Mouse (Mus musculus): Measurements from ENCODE around the gene Ldlrad3. TPM values are rescaled to one million over a fixed set of nuclear protein-coding genes. Genes with fewer than 3 reads are reported as not detected.
A peak's percentile ranks its signal among the peaks of the same experiment; 100 is the strongest.

Ldlrad3 gene
- total and polyA plus RNA-seq, 3 experiments: 3.5 to 6.1 TPM; not detected in 1

DNA sequence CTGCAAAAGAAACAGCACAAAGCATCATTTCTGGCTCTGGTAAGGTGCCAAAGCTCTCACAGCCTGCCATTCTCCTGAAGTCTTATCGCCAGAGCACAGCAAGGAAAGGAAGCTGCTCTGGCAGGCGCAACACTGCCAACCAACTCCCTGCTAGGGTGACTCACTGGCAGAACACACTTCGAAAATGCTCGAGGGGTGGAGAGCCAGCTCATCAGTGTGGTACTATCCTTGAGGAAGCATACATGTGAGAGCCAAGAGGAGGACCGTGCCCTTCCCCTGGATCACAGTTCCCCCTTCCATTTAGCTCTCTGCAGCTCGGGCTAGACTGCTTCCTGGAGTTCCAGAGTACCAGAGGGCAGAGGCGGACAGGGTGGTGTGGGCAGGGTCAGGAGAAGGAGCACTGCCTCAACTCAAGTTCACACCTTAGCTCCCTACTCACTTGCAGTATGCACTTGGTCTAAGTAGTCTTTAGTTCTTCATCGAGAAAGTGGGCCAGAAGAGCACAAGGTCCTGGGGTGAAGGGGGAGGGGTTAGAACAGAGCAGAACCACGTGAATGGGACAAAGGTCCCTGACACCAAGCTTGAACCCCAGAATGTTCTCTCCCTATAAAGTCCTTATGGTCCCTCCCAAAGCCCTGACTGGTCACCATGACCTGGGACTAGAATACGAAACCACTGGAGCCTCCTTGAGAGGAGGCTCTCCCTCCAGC is 133.1 kb downstream of the Ldlrad3 start:
- peaks cover 0 to 12% of the 10 kb centered on the region in 2 experiments; a peak in 2 of 4 replicates for H3K4me1 ChIP-seq (ENCODE audit: control insufficient read depth in 1 of 2, insufficient read depth in 2 of 2, low read length in 2 of 2)
- peaks cover 0 to 3% of the 10 kb centered on the region in 2 experiments; a peak in 1 of 4 replicates for H3K36me3 ChIP-seq (ENCODE audit: control insufficient read depth in 1 of 2, insufficient read depth in 2 of 2, low read length in 2 of 2)
- peak; percentile 90 for DNase-seq (ENCODE audit: low read depth, low spot score)
- H3K27me3 ChIP-seq (ENCODE audit: control insufficient read depth in 1 of 2, insufficient read depth in 2 of 2, low read length in 2 of 2): no peaks in the 10 kb centered on the region
- H3K27ac ChIP-seq (ENCODE audit: control insufficient read depth, low read depth, low read length): peak overlapping the region; percentile 48
- no peak overlapping the region for H3K4me3 ChIP-seq (ENCODE audit: control insufficient read depth in 1 of 2, insufficient read depth in 1 of 2, low read depth in 2 of 2, low read length in 2 of 2)
- H3K9me3 ChIP-seq (replicated peaks; ENCODE audit: insufficient read depth, low read length): no peaks in the 10 kb centered on the region
- H3K9ac ChIP-seq (ENCODE audit: control insufficient read depth, low read depth, low read length, poor library complexity, severe bottlenecking): no peak overlapping the region
- TF ChIP-seq MXI1 (IDR thresholded peaks at IDR 0.05; ENCODE audit: low read depth, low read length): no peak; the same call in 1 of the 2 replicates
- no peak for TF ChIP-seq MYB (IDR thresholded peaks at IDR 0.05; ENCODE audit: low read depth, low read length)
- no peak for TF ChIP-seq RCOR1 (IDR thresholded peaks at IDR 0.05; ENCODE audit: low read depth, low read length)
- TF ChIP-seq MYC (IDR thresholded peaks at IDR 0.05; ENCODE audit: low read depth, low read length): 0 out of 2 replicates have a peak, but pooled peaks have one; percentile 25
- no peak for TF ChIP-seq ZC3H11A (IDR thresholded peaks at IDR 0.05; ENCODE audit: low read depth, low read length)
- peak; percentile 85 for TF ChIP-seq TAL1 (IDR thresholded peaks at IDR 0.05; ENCODE audit: low read length)
- TF ChIP-seq ETS1 (IDR thresholded peaks at IDR 0.05; ENCODE audit: low read depth, low read length): peak; percentile 64
- peak; percentile 71 to 74 for TF ChIP-seq EP300 (IDR thresholded peaks at IDR 0.05; ENCODE audit: low read depth in 1 of 2, low read length in 2 of 2)
- peak; percentile 74 for TF ChIP-seq GATA1 (IDR thresholded peaks at IDR 0.05; ENCODE audit: low read depth, low read length)
- 0 out of 2 replicates have a peak, but pooled peaks have one; percentile 21 for TF ChIP-seq SIN3A (IDR thresholded peaks at IDR 0.05; ENCODE audit: low read length)
- 0 out of 2 replicates have a peak, but pooled peaks have one; percentile 32 for TF ChIP-seq TBP (IDR thresholded peaks at IDR 0.05; ENCODE audit: low read depth, low read length)
- no peak for TF ChIP-seq HCFC1 (IDR thresholded peaks at IDR 0.05; ENCODE audit: low read depth, low read length)
- TF ChIP-seq NRF1 (IDR thresholded peaks at IDR 0.05; ENCODE audit: insufficient read depth, low read depth, low read length, poor library complexity, severe bottlenecking): 0 out of 2 replicates have a peak, but pooled peaks have one; percentile 33
- TF ChIP-seq TCF12 (IDR thresholded peaks at IDR 0.05; ENCODE audit: low read depth, low read length): peak; percentile 75
- no peak for TF ChIP-seq BHLHE40 (IDR thresholded peaks at IDR 0.05; ENCODE audit: borderline replicate concordance, low read depth, low read length)
- no peak for TF ChIP-seq ZMIZ1 (IDR thresholded peaks at IDR 0.05; ENCODE audit: low read depth, low read length)
- no peaks in the 10 kb centered on the region for H3K79me2 ChIP-seq (ENCODE audit: control insufficient read depth, insufficient read depth, low read length, poor library complexity)

DNA sequence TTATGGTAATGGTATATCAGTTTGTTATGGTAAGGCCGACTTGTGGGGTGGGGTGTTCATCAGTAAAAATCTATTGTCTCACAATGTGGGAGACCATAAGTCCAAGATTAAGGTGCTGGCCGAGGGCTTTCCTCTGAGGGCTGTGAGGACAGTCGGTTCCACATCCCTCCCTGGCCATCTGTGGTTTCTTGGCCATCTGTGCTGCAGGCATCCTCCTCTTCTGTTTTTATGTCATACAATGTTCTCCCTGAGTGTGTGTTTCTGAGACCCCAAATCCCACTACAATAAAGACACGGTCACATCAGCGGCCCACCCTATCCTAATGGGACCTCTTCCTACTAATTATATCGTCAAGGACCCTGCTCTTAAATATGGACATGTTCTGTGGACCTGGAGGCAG is 133.8 kb downstream of the Ldlrad3 start:
- Histone ChIP-seq H3K79me2 (ENCODE audit: control insufficient read depth, insufficient read depth, low read length, poor library complexity) (no peaks in the 10 kb centered on the region), H3K4me3 (ENCODE audit: control insufficient read depth in 1 of 2, insufficient read depth in 1 of 2, low read depth in 2 of 2, low read length in 2 of 2) (no peak overlapping the region), H3K27ac (ENCODE audit: control insufficient read depth, low read depth, low read length) (no peak overlapping the region; the same call in 1 of the 2 replicates), H3K9me3 (replicated peaks; ENCODE audit: insufficient read depth, low read length) (no peaks in the 10 kb centered on the region), H3K4me1 (ENCODE audit: control insufficient read depth in 1 of 2, insufficient read depth in 2 of 2, low read length in 2 of 2) (peaks cover 0 to 12% of the 10 kb centered on the region in 2 experiments; a peak in 2 of 4 replicates), H3K36me3 (ENCODE audit: control insufficient read depth in 1 of 2, insufficient read depth in 2 of 2, low read length in 2 of 2) (peaks cover 0 to 3% of the 10 kb centered on the region in 2 experiments; a peak in 1 of 4 replicates), H3K27me3 (ENCODE audit: control insufficient read depth in 1 of 2, insufficient read depth in 2 of 2, low read length in 2 of 2) (no peaks in the 10 kb centered on the region), H3K9ac (ENCODE audit: control insufficient read depth, low read depth, low read length, poor library complexity, severe bottlenecking) (no peak overlapping the region)
- no peak for DNase-seq (ENCODE audit: low read depth, low spot score)
- TF ChIP-seq TBP (IDR thresholded peaks at IDR 0.05; ENCODE audit: low read depth, low read length): no peak
- no peak for TF ChIP-seq UBTF (IDR thresholded peaks at IDR 0.05; ENCODE audit: borderline replicate concordance, insufficient read depth, low read depth, low read length)
- TF ChIP-seq MYC (IDR thresholded peaks at IDR 0.05; ENCODE audit: low read depth, low read length): no peak
- no peak for TF ChIP-seq ELF1 (IDR thresholded peaks at IDR 0.05; ENCODE audit: low read depth, low read length)
- TF ChIP-seq ZMIZ1 (IDR thresholded peaks at IDR 0.05; ENCODE audit: low read depth, low read length): no peak
- no peak for TF ChIP-seq TCF12 (IDR thresholded peaks at IDR 0.05; ENCODE audit: low read depth, low read length)
- TF ChIP-seq POLR2A (IDR thresholded peaks at IDR 0.05; ENCODE audit: control insufficient read depth in 1 of 2, insufficient read depth in 1 of 2, low read depth in 1 of 2, low read length in 2 of 2, poor library complexity in 1 of 2): no peak
- TF ChIP-seq USF2 (IDR thresholded peaks at IDR 0.05; ENCODE audit: borderline replicate concordance in 1 of 2, insufficient read depth in 1 of 2, low read depth in 1 of 2, low read length in 2 of 2): no peak
- no peak for TF ChIP-seq EP300 (IDR thresholded peaks at IDR 0.05; ENCODE audit: low read depth in 1 of 2, low read length in 2 of 2)
- no peak for TF ChIP-seq POLR2AphosphoS5 (IDR thresholded peaks at IDR 0.05; ENCODE audit: borderline replicate concordance, low read depth, low read length)
- TF ChIP-seq RAD21 (IDR thresholded peaks at IDR 0.05; ENCODE audit: low read depth, low read length): no peak
- no peak for TF ChIP-seq KAT2A (conservative IDR thresholded peaks at IDR 0.05; ENCODE audit: low read depth, low read length)
- no peak for TF ChIP-seq GATA1 (IDR thresholded peaks at IDR 0.05; ENCODE audit: low read depth, low read length)
- TF ChIP-seq SIN3A (IDR thresholded peaks at IDR 0.05; ENCODE audit: low read length): no peak
- TF ChIP-seq BHLHE40 (IDR thresholded peaks at IDR 0.05; ENCODE audit: borderline replicate concordance, low read depth, low read length): no peak
- TF ChIP-seq CTCF (IDR thresholded peaks at IDR 0.05 in 2 of 3, conservative IDR thresholded peaks at IDR 0.05 in 1 of 3; ENCODE audit: control insufficient read depth in 1 of 3, insufficient read depth in 1 of 3, low read depth in 2 of 3, low read length in 3 of 3, poor library complexity in 1 of 3, severe bottlenecking in 1 of 3): no peak
- no peak for TF ChIP-seq RCOR1 (IDR thresholded peaks at IDR 0.05; ENCODE audit: low read depth, low read length)
- TF ChIP-seq NRF1 (IDR thresholded peaks at IDR 0.05; ENCODE audit: insufficient read depth, low read depth, low read length, poor library complexity, severe bottlenecking): no peak
